Mouse (Mus musculus) intestine, embryonic 16.5 days (tissue): ENCODE measurements around the gene Il18r1. TPM values are rescaled to one million over a fixed set of nuclear protein-coding genes. Genes with fewer than 3 reads are reported as not detected.

Source experiments
- polyA plus RNA-seq: library from polyadenylated mRNA; unstranded; fragments of >200 nt; fragmentation: Nextera tagmentation; extraction: Ambion mirVana; gene quantifications from 2 replicates; pipeline ENCODE4 v1.2.1, GENCODE M21; 2015

Gene Il18r1
- polyA plus RNA-seq, 1 experiment from 2014 or later: 0.51 TPM

Other genes starting within 250 kb of the Il18r1 start
- 5.0 and 5.4 TPM in 2 replicates for gene Il1r1, start 240.5 kb upstream of the Il18r1 start, polyA plus RNA-seq
- gene Il1rl2, start 140.9 kb upstream of the Il18r1 start, polyA plus RNA-seq: 4.4 and 5.2 TPM in 2 replicates
- gene Il1rl1, start 36.0 kb upstream of the Il18r1 start, polyA plus RNA-seq: 0.42 and 0.48 TPM in 2 replicates
- gene Il18rap, start 49.8 kb downstream of the Il18r1 start, polyA plus RNA-seq: 0.32 and 0.33 TPM in 2 replicates
- 0.04 TPM in 1 of 2 replicates, not detected in the other for gene Slc9a4, start 114.5 kb downstream of the Il18r1 start, polyA plus RNA-seq
- 0.50 and 0.51 TPM in 2 replicates for gene Slc9a2, start 215.0 kb downstream of the Il18r1 start, polyA plus RNA-seq